Mouse (Mus musculus) stomach, postnatal 0 days (tissue): ENCODE data around the gene Lama5.

Source experiments
- CTCF ChIP-seq: IDR thresholded peaks from 2 replicates; pipeline ENCODE4 v1.5.1; 2016; ENCODE audit warnings: antibody characterized with exemption, low read depth, mild to moderate bottlenecking, moderate library complexity
- EP300 ChIP-seq: optimal IDR thresholded peaks from 2 replicates; pipeline ENCODE3; 2016; ENCODE audit warnings: antibody characterized with exemption

DNA sequence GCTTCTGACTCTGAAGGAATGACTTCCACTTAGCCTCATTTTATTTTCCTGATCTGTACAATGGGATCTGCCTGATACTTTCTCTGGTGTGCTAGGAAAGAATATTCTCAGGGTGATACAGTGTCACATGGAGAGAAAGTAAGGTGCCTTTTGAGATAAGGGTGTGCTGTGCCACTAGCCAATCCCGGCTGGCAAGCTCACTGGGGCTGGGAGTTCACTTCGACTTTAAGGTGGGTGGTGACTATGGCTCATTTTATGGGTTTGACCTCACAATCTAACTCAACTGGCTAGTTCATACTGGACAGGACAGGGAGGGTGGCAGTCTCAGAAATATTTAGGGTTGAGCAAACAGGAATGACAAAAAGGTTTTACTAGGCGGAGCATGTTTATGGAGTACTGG lies 11.3 kb upstream of the Lama5 start:
- TF ChIP-seq CTCF (no peak), EP300 (no peak)
